Mouse (Mus musculus) brain, embryonic 18.5 days (tissue): Measurements from ENCODE around the gene Exosc2.
A peak's percentile ranks its signal among the peaks of the same experiment; 100 is the strongest.
"Not testable (repeated sequence)": the region's sequence is repeated elsewhere in the genome, so short reads cannot be mapped to it uniquely, and the experiment has no call there.

Source experiments
- DNase-seq: peaks from one replicate; pipeline ENCODE4 v3.0.0-alpha.2; 2012; ENCODE audit warnings: low read depth, low spot score

Gene Exosc2

GRCm38 (mm10) chr2:31667332-31667731 is 3.2 kb upstream of the Exosc2 start:
- DNase-seq = no peak

GRCm38 (mm10) chr2:31678641-31679040 is 8.1 kb downstream of the Exosc2 start:
- no peak for DNase-seq

- DNase-seq = not testable (repeated sequence)
Observed at GRCm38 (mm10) chr2:31681051-31681707, 10.7 kb downstream of the Exosc2 start.

GRCm38 (mm10) chr2:31681731-31682235 is 11.3 kb downstream of the Exosc2 start:
- DNase-seq = no peak

- peak; percentile 46 for DNase-seq
Observed at GRCm38 (mm10) chr2:31683666-31684065, 13.2 kb downstream of the Exosc2 start.

GRCm38 (mm10) chr2:31688074-31688925 is 17.8 kb downstream of the Exosc2 start, which contains the start of gene Abl1:
Gene Abl1, plus strand, starts transcription at chr2:31688376.
- DNase-seq = peak; percentile 94

GRCm38 (mm10) chr2:31689045-31689444 is 18.5 kb downstream of the Exosc2 start:
- no peak for DNase-seq

GRCm38 (mm10) chr2:31690063-31690462 is 19.5 kb downstream of the Exosc2 start:
- DNase-seq = no peak

- DNase-seq = no peak
Observed at GRCm38 (mm10) chr2:31698209-31698608, 27.7 kb downstream of the Exosc2 start.

- no peak for DNase-seq
Observed at GRCm38 (mm10) chr2:31700545-31701446, 30.3 kb downstream of the Exosc2 start.

- DNase-seq = no peak
Observed at GRCm38 (mm10) chr2:31703226-31703625, 32.7 kb downstream of the Exosc2 start.

GRCm38 (mm10) chr2:31705914-31706313 is 35.4 kb downstream of the Exosc2 start:
- no peak for DNase-seq

GRCm38 (mm10) chr2:31706531-31706930 is 36.0 kb downstream of the Exosc2 start:
- no peak for DNase-seq

- no peak for DNase-seq
Observed at GRCm38 (mm10) chr2:31712716-31713115, 42.2 kb downstream of the Exosc2 start.

GRCm38 (mm10) chr2:31713813-31714212 is 43.3 kb downstream of the Exosc2 start:
- DNase-seq = no peak

- DNase-seq = no peak
Observed at GRCm38 (mm10) chr2:31714780-31715179, 44.3 kb downstream of the Exosc2 start.

GRCm38 (mm10) chr2:31715985-31716384 is 45.5 kb downstream of the Exosc2 start:
- no peak for DNase-seq

GRCm38 (mm10) chr2:31719202-31719880 is 48.8 kb downstream of the Exosc2 start:
- no peak for DNase-seq

- no peak for DNase-seq
Observed at GRCm38 (mm10) chr2:31719944-31720343, 49.4 kb downstream of the Exosc2 start.

GRCm38 (mm10) chr2:31720783-31721182 is 50.3 kb downstream of the Exosc2 start:
- DNase-seq = no peak
